Mouse (Mus musculus): ENCODE data around the gene Neo1.

Neo1 gene

DNA sequence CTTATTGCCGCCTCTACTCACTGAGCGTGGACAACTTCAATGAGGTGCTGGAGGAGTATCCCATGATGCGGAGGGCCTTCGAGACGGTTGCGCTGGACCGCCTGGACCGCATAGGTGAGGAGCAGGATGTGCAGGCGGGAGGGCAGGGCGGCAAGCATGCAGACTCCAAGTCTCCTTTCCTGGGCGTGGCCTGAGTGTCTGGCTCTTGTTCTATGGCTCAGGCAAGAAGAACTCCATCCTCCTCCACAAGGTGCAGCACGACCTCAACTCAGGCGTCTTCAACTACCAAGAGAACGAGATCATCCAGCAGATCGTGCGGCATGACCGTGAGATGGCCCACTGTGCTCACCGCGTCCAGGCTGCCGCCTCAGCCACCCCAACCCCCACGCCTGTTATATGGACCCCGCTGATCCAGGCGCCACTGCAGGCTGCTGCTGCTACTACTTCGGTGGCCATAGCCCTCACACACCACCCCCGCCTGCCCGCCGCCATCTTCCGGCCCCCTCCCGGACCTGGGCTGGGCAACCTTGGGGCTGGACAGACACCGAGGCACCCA, 177.1 kb downstream of the Neo1 start:
- no peak for DNase-seq (ENCODE audit: low spot score)

GRCm38 (mm10) chr9:58854931-58855330, 181.3 kb downstream of the Neo1 start:
- DNase-seq (ENCODE audit: low spot score): no peak

DNA sequence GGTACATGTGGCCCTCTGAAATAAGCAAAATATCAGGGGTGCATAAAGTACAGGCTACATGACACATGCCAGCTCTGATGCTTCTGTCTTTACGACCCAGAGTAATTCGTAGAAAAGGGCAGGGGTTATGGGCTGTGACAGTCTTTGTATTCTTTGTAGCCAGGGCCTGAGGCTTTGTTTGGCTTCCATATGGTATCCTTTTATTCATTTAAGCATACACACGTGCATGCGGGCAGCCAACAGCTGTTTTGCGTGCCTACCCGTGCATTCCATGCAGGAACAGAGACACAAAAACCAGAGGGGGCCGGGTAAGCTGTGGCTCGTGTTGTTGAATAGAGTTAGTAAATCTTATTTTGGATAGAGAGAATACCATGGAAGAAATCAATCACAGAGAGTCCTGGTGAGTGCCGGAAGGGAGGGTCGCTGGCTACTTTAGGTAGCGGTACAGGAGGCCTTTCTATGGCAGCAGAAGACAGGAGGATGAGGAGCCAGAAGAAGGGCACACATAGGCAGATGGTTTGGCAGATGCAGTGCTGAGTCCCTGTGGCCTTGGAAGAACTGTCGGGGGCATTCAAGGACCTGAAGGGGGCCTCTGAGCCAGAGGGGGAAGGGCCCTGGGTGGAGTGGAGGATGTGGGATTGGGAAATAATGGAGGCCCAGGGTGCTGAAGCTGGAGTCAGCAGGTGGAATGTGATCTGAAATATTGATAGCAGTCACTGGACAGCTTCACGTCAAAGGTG, 186.5 kb downstream of the Neo1 start:
- no peak for DNase-seq (ENCODE audit: low spot score)

DNA sequence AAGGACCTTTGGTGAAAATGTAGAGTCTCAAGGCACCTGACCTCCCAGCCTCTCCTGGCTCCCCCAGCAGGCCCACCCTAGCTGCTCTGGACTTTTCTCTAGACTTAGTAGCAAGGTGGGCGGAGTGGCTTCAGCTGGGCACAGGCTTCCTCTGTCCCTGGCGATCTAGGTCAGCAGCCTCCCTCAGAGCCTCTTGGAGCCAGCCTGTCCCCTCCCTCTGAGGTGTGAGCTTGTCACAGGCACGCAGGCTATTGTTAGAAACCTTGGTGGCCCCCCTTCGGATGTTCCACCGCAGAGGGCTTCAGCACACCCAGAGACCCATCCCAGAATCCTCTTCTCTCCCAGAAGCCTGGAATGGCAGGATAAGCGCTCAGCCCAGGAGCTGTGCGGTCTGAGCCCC, 188.6 kb downstream of the Neo1 start:
- DNase-seq (ENCODE audit: low spot score): no peak

- DNase-seq (ENCODE audit: low spot score): no peak
Measured at GRCm38 (mm10) chr9:58847008-58847407, 189.2 kb downstream of the Neo1 start.

GRCm38 (mm10) chr9:58844597-58844996, 191.6 kb downstream of the Neo1 start:
- no peak for DNase-seq (ENCODE audit: low spot score)

DNA sequence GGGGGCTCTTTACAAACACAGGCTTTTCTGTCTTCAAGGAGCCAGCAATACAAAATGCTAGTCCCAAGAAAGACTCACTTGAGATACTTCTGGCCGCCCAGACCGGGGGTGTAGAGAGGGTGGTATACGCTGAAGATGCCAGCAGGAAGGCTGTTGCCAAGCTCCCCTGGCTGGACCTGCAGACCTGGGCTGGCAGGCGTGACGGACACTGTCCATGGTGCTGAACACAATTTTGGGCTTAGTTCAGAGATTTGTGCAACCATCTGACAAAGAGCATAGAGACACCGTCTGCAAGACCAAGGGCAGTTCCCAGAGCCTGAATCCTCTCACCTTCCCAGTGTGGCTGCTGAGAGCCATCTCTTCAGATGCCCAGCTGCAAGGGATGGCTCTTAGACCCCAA, 194.6 kb downstream of the Neo1 start:
- DNase-seq (ENCODE audit: low spot score): no peak

DNA sequence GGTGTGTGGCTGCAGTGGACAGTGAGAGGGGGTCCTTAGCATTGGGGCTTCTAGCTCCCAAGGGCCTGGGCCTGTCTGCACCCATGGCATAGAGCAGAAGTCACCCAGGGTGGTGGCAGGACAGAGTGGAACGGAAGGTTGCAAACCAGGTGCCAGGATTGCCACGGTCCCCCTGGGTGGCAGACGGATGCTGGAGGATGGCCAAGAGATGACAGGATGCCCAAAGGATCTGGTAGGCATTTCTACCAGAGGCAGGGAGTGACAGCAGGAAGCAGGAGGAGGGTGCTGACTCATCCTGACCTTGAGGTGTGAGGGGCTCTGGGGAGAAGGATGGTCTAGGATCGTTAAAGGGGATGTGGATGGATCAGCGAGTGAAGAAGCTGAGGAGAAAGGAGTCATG, 197.7 kb downstream of the Neo1 start:
- DNase-seq (ENCODE audit: low spot score): peak; percentile 63

- no peak for DNase-seq (ENCODE audit: low spot score)
Measured at GRCm38 (mm10) chr9:58837174-58837573, 199.1 kb downstream of the Neo1 start.

DNA sequence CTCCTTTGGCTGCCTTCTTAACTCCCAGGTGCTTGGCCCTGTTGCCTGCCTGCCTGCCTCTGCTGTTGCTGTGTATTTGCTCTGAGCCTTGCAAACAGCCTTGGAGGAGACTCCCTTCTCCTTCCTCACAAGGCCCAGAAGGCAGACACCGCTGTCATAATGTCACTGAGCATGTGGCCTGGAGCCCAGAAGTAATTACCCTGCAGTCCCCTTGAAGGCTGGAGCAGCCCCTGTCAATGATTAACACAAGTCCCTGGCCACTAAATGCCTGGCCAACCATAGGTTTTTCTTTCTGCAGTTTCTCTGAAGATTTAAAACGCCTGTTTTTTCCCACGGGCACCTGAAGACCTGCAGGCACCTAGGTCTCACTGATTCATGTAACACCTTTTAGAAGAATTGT, 203.3 kb downstream of the Neo1 start:
- DNase-seq (ENCODE audit: low spot score): no peak

- no peak for DNase-seq (ENCODE audit: low spot score)
Measured at GRCm38 (mm10) chr9:58829627-58830026, 206.6 kb downstream of the Neo1 start.

Measured in MN1 (cell line).